Mouse (Mus musculus): ENCODE measurements at regions not wholly inside any gene's neighbourhood (a gene's known extent, or its start where the extent isn't known, plus 50 kb on each side); places are given as distances from the start of the nearest gene placed in this dataset.
"Not testable (repeated sequence)": the region's sequence is repeated elsewhere in the genome, so short reads cannot be mapped to it uniquely, and the experiment has no call there.

GRCm38 (mm10) chr16:80893761-80894160 lies 306.7 kb upstream of the Ncam2 start:
- no peak for ATAC-seq (replicated peaks; ENCODE audit: extremely low read depth, insufficient read depth, low FRiP score)
- Histone ChIP-seq H3K36me3 (ENCODE audit: control insufficient read depth, insufficient read depth) (no peaks in the 10 kb centered on the region), H3K9me3 (replicated peaks; ENCODE audit: control insufficient read depth, low read length) (no peaks in the 10 kb centered on the region), H3K4me2 (ENCODE audit: low read depth, low read length) (no peak overlapping the region), H3K27me3 (ENCODE audit: control insufficient read depth, insufficient read depth, low read length) (no peaks in the 10 kb centered on the region), H3K4me1 (ENCODE audit: control insufficient read depth, insufficient read depth, low read length) (no peaks in the 10 kb centered on the region), H3K27ac (ENCODE audit: low read length) (no peak overlapping the region), H3K4me3 (ENCODE audit: low read length) (no peak overlapping the region), H3K9ac (ENCODE audit: low read length) (no peak overlapping the region)
- 81% methylated on average over 4 of the region's 4 CpGs for WGBS

GRCm38 (mm10) chr16:80920711-80921279 lies 279.7 kb upstream of the Ncam2 start:
- no peaks in the 10 kb centered on the region for H3K27me3 ChIP-seq (ENCODE audit: control insufficient read depth, insufficient read depth, low read length)
- H3K9me3 ChIP-seq (replicated peaks; ENCODE audit: control insufficient read depth, low read length), result no peaks in the 10 kb centered on the region
- H3K27ac ChIP-seq (ENCODE audit: low read length), result no peak overlapping the region
- H3K4me2 ChIP-seq (ENCODE audit: low read depth, low read length), result no peak overlapping the region
- H3K4me3 ChIP-seq (ENCODE audit: low read length), result no peak overlapping the region
- H3K36me3 ChIP-seq (ENCODE audit: control insufficient read depth, insufficient read depth), result no peaks in the 10 kb centered on the region
- no peak for ATAC-seq (replicated peaks; ENCODE audit: extremely low read depth, insufficient read depth, low FRiP score)
- WGBS, result 62% methylated on average over 1 of the region's 1 CpGs
- no peak overlapping the region for H3K9ac ChIP-seq (ENCODE audit: low read length)
- no peaks in the 10 kb centered on the region for H3K4me1 ChIP-seq (ENCODE audit: control insufficient read depth, insufficient read depth, low read length)

- no peaks in the 10 kb centered on the region for H3K36me3 ChIP-seq (ENCODE audit: control insufficient read depth, insufficient read depth)
- WGBS, result 64% methylated on average over 3 of the region's 3 CpGs
- ATAC-seq (replicated peaks; ENCODE audit: extremely low read depth, insufficient read depth, low FRiP score), result no peak
- H3K9me3 ChIP-seq (replicated peaks; ENCODE audit: control insufficient read depth, low read length), result no peaks in the 10 kb centered on the region
- no peak overlapping the region for H3K9ac ChIP-seq (ENCODE audit: low read length)
- H3K4me3 ChIP-seq (ENCODE audit: low read length), result no peak overlapping the region
- H3K4me2 ChIP-seq (ENCODE audit: low read depth, low read length), result no peak overlapping the region
- no peak overlapping the region for H3K27ac ChIP-seq (ENCODE audit: low read length)
- peaks cover 3% of the 10 kb centered on the region for H3K4me1 ChIP-seq (ENCODE audit: control insufficient read depth, insufficient read depth, low read length)
- no peaks in the 10 kb centered on the region for H3K27me3 ChIP-seq (ENCODE audit: control insufficient read depth, insufficient read depth, low read length)
Measured at GRCm38 (mm10) chr16:80931017-80931416, 269.5 kb upstream of the Ncam2 start.

GRCm38 (mm10) chr16:80931477-80931876 lies 269.0 kb upstream of the Ncam2 start:
- H3K4me2 ChIP-seq (ENCODE audit: low read depth, low read length), result no peak overlapping the region

GRCm38 (mm10) chr16:80935741-80936140 lies 264.8 kb upstream of the Ncam2 start:
- Histone ChIP-seq H3K9me3 (replicated peaks; ENCODE audit: control insufficient read depth, low read length) (no peaks in the 10 kb centered on the region), H3K27ac (ENCODE audit: low read length) (no peak overlapping the region), H3K4me2 (ENCODE audit: low read depth, low read length) (no peak overlapping the region), H3K27me3 (ENCODE audit: control insufficient read depth, insufficient read depth, low read length) (no peaks in the 10 kb centered on the region), H3K36me3 (ENCODE audit: control insufficient read depth, insufficient read depth) (no peaks in the 10 kb centered on the region), H3K4me1 (ENCODE audit: control insufficient read depth, insufficient read depth, low read length) (no peaks in the 10 kb centered on the region), H3K9ac (ENCODE audit: low read length) (no peak overlapping the region), H3K4me3 (ENCODE audit: low read length) (no peak overlapping the region)
- ATAC-seq (replicated peaks; ENCODE audit: extremely low read depth, insufficient read depth, low FRiP score), result peak; percentile 76
- 31% methylated on average over 1 of the region's 1 CpGs for WGBS

More at GRCm38 (mm10) chr16:80931477-80931876, 269.0 kb upstream of the Ncam2 start:
- Histone ChIP-seq H3K27me3 (ENCODE audit: control insufficient read depth, insufficient read depth, low read length) (no peaks in the 10 kb centered on the region), H3K9me3 (replicated peaks; ENCODE audit: control insufficient read depth, low read length) (no peaks in the 10 kb centered on the region), H3K36me3 (ENCODE audit: control insufficient read depth, insufficient read depth) (no peaks in the 10 kb centered on the region), H3K27ac (ENCODE audit: low read length) (no peak overlapping the region), H3K9ac (ENCODE audit: low read length) (no peak overlapping the region), H3K4me1 (ENCODE audit: control insufficient read depth, insufficient read depth, low read length) (peaks cover 3% of the 10 kb centered on the region), H3K4me3 (ENCODE audit: low read length) (no peak overlapping the region)
- ATAC-seq (replicated peaks; ENCODE audit: extremely low read depth, insufficient read depth, low FRiP score), result no peak
- 73% methylated on average over 4 of the region's 4 CpGs for WGBS

- H3K27me3 ChIP-seq (ENCODE audit: control insufficient read depth, insufficient read depth, low read length), result no peaks in the 10 kb centered on the region
- H3K4me3 ChIP-seq (ENCODE audit: low read length), result no peak overlapping the region
- no peaks in the 10 kb centered on the region for H3K36me3 ChIP-seq (ENCODE audit: control insufficient read depth, insufficient read depth)
- no peak overlapping the region for H3K9ac ChIP-seq (ENCODE audit: low read length)
- no peak overlapping the region for H3K4me2 ChIP-seq (ENCODE audit: low read depth, low read length)
- no peak for ATAC-seq (replicated peaks; ENCODE audit: extremely low read depth, insufficient read depth, low FRiP score)
- 41% methylated on average over 2 of the region's 2 CpGs for WGBS
- no peak overlapping the region for H3K27ac ChIP-seq (ENCODE audit: low read length)
- no peaks in the 10 kb centered on the region for H3K4me1 ChIP-seq (ENCODE audit: control insufficient read depth, insufficient read depth, low read length)
- H3K9me3 ChIP-seq (replicated peaks; ENCODE audit: control insufficient read depth, low read length), result no peaks in the 10 kb centered on the region
Measured at GRCm38 (mm10) chr16:80962141-80962540, 238.4 kb upstream of the Ncam2 start.

GRCm38 (mm10) chr16:80981573-80982105 lies 218.9 kb upstream of the Ncam2 start:
- WGBS, result 56% methylated on average over 2 of the region's 2 CpGs
- Histone ChIP-seq H3K4me1 (ENCODE audit: control insufficient read depth, insufficient read depth, low read length) (no peaks in the 10 kb centered on the region), H3K9me3 (replicated peaks; ENCODE audit: control insufficient read depth, low read length) (no peaks in the 10 kb centered on the region), H3K27me3 (ENCODE audit: control insufficient read depth, insufficient read depth, low read length) (no peaks in the 10 kb centered on the region), H3K4me3 (ENCODE audit: low read length) (no peak overlapping the region), H3K4me2 (ENCODE audit: low read depth, low read length) (no peak overlapping the region), H3K9ac (ENCODE audit: low read length) (no peak overlapping the region), H3K27ac (ENCODE audit: low read length) (no peak overlapping the region), H3K36me3 (ENCODE audit: control insufficient read depth, insufficient read depth) (no peaks in the 10 kb centered on the region)
- no peak for ATAC-seq (replicated peaks; ENCODE audit: extremely low read depth, insufficient read depth, low FRiP score)

GRCm38 (mm10) chr16:80987816-80988215 lies 212.7 kb upstream of the Ncam2 start:
- H3K4me3 ChIP-seq (ENCODE audit: low read length), result no peak overlapping the region
- no peaks in the 10 kb centered on the region for H3K36me3 ChIP-seq (ENCODE audit: control insufficient read depth, insufficient read depth)
- no peak for ATAC-seq (replicated peaks; ENCODE audit: extremely low read depth, insufficient read depth, low FRiP score)
- no peaks in the 10 kb centered on the region for H3K9me3 ChIP-seq (replicated peaks; ENCODE audit: control insufficient read depth, low read length)
- no peaks in the 10 kb centered on the region for H3K27me3 ChIP-seq (ENCODE audit: control insufficient read depth, insufficient read depth, low read length)
- no peaks in the 10 kb centered on the region for H3K4me1 ChIP-seq (ENCODE audit: control insufficient read depth, insufficient read depth, low read length)
- no peak overlapping the region for H3K4me2 ChIP-seq (ENCODE audit: low read depth, low read length)
- 65% methylated on average over 1 of the region's 1 CpGs for WGBS
- no peak overlapping the region for H3K27ac ChIP-seq (ENCODE audit: low read length)
- H3K9ac ChIP-seq (ENCODE audit: low read length), result no peak overlapping the region

- not testable (repeated sequence) for H3K36me3 ChIP-seq (ENCODE audit: control insufficient read depth, insufficient read depth); H3K4me2 ChIP-seq (ENCODE audit: low read depth, low read length); H3K4me1 ChIP-seq (ENCODE audit: control insufficient read depth, insufficient read depth, low read length); H3K4me3 ChIP-seq (ENCODE audit: low read length); H3K9ac ChIP-seq (ENCODE audit: low read length); H3K27me3 ChIP-seq (ENCODE audit: control insufficient read depth, insufficient read depth, low read length); H3K9me3 ChIP-seq (replicated peaks; ENCODE audit: control insufficient read depth, low read length); ATAC-seq (replicated peaks; ENCODE audit: extremely low read depth, insufficient read depth, low FRiP score); H3K27ac ChIP-seq (ENCODE audit: low read length)
- WGBS, result 84% methylated on average over 5 of the region's 5 CpGs
Measured at GRCm38 (mm10) chr16:81036831-81037230, 163.7 kb upstream of the Ncam2 start.

Data from heart, embryonic 16.5 days (tissue).